Mouse (Mus musculus) CH12F3 (cell line): ENCODE measurements at regions not wholly inside any gene's neighbourhood (a gene's known extent, or its start where the extent isn't known, plus 50 kb on each side); places are given as distances from the start of the nearest gene placed in this dataset.
"Not testable (repeated sequence)": the region's sequence is repeated elsewhere in the genome, so short reads cannot be mapped to it uniquely, and the experiment has no call there.

Experiments
- in situ Hi-C: fragments of 300-500 bp; cut with MboI; formaldehyde crosslinking; loops from 2 replicates; pipeline ENCODE4 v1.14.3; 2020; ENCODE audit warnings: low sequenced_read_pairs

GRCm38 (mm10) chr1:154016516-154016915 is 116.5 kb upstream of the Teddm2 start:
- in situ Hi-C loops, result no loop called here

DNA sequence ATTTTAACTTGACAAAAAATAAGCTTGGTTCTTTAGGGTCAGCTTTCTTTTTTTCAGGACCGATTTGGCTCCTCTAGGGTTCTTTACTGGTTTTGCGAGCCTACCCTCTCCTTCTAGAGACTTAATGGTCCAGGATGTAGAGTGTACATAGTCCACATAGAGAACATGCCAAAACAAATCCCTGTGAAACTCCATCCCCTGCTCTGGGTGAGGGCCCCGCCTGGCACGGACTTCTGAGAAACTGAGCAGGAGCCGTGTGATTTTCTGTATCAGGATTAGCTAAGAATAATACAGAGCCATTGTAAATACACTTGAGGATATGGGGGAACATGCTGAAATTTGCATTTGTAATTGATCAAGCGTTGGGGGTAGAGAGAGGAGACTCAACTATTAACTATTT is 118.2 kb upstream of the Teddm2 start:
- in situ Hi-C loops, result no loop called here

GRCm38 (mm10) chr1:154024301-154024700 is 124.3 kb upstream of the Teddm2 start:
- in situ Hi-C loops, result no loop called here

DNA sequence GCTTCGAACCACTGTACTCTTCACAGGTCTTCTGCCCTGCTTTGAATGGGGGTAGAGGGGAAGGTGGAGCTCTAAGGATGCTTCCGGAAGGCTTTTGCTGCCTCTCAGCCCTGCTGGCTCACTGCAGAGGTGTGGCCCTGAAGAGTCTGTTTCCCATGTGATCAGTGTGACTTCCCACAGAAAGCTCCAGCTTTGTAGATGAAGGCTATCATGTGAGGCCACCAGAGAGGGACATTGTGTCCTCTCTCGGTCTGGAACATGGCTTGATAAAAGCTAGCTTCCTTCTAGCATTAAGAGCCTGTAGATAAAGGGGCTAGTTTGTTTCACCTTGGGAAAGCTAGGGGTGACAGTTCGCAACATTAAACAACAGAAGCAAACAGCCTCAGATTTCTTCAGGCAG is 127.3 kb upstream of the Teddm2 start:
- in situ Hi-C loops, result no loop called here

- in situ Hi-C loops, result no loop called here
Measured at GRCm38 (mm10) chr1:154029826-154030225, 129.8 kb upstream of the Teddm2 start.

DNA sequence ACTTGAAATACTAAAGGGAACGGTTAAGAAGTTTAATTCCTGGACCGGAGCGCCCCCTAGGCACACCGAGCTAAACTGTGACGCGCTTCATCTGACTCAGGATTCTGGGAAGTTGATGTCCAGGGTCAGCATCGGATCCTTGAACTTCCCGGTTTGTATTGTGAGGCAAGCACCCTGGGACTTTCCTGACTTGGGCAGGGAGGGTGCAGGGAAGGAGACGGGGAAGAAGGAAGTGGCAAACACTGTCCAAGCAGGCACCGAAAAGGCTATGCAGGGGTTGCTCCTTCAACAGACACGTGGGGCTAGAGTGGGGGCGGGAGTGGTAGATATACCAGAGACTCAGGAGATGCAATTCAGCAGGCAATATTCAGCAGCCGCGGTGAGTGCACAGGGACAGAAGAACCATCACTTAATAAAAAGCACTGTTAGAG is 132.7 kb upstream of the Teddm2 start:
- in situ Hi-C loops, result no loop called here

DNA sequence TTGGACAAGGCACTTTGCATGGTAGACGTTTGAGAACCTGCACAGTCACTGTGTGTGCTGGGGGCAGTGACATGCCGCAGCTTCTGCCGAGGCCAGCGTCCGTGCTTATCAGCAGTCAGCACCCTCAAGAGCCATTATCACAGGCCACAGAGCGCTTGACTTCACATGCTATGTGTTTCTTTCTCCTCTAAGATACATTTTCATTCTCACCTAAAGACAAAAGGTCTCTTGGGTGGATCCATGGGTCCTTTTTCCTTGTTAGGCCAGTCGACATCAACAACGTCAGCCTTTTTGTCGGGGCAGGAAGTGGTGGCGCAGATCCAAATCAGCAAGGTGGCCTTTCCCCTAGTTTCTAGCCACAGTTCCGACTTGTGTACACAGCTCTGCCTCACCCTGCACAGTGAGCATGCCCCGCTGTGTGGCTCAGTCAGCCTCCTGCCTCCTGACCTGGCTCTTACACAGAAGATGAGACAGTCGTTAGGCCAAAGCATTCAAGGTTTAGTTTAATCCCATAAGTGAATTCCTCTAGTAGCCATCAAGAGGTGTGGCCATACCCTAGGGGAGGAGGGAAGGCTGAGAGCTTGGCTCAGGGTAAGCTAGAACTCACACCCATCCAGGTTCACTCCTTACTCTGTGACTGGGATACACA is 134.1 kb upstream of the Teddm2 start:
- in situ Hi-C loops, result no loop called here

DNA sequence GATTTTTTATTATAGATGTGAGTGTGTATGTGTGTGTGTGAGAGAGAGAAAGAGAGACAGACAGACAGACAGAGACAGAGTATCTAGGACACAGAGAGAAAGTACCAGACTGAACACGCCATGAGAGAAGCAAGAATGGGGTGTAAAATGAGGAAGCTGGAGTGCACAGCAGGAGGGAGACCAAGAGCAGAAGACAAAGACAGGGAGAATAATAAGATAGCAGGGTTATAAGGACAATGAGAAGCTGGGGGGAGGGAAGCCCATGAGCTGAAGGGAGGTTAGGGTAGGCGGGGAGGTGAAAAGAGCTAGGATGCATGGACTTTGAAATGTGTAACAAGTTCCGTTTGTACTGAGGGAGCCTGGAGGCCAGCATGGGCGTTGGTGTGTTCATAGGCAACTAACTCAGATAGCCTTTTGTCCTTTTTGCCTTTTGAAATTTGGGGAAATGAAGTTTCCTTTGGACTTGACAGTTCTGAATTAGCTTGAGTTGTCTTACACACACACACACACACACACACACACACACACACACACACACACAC is 136.8 kb upstream of the Teddm2 start:
- in situ Hi-C loops, result no loop called here

GRCm38 (mm10) chr1:154038241-154038640 is 138.2 kb upstream of the Teddm2 start:
- in situ Hi-C loops, result no loop called here

DNA sequence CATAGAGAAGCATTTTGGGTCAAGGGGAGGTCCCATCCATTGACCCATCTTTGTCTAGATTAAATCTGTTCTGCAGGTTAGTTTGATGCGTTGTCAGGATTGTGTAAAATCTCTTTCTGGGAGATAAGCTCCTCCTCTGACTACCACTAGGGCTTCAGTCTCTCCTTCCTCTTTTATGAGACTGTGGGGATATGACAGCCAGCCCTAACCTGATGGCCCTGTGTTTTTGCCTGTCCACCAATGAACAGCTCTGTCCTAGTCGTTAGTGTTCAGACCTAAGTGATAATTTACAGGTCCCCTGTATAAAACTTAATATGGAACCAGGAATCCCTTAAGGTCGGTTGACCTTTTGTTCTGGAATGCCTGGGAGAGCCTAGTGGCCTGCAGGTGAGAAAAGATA is 140.9 kb upstream of the Teddm2 start:
- in situ Hi-C loops, result no loop called here

GRCm38 (mm10) chr1:154042956-154043355 is 142.9 kb upstream of the Teddm2 start:
- in situ Hi-C loops, result no loop called here

GRCm38 (mm10) chr1:154044712-154045111 is 144.7 kb upstream of the Teddm2 start:
- in situ Hi-C loops, result no loop called here

GRCm38 (mm10) chr1:154045951-154046350 is 145.9 kb upstream of the Teddm2 start:
- in situ Hi-C loops, result no loop called here

GRCm38 (mm10) chr1:154053641-154054040 is 147.3 kb upstream of the Zfp648 start:
- in situ Hi-C loops, result no loop called here

DNA sequence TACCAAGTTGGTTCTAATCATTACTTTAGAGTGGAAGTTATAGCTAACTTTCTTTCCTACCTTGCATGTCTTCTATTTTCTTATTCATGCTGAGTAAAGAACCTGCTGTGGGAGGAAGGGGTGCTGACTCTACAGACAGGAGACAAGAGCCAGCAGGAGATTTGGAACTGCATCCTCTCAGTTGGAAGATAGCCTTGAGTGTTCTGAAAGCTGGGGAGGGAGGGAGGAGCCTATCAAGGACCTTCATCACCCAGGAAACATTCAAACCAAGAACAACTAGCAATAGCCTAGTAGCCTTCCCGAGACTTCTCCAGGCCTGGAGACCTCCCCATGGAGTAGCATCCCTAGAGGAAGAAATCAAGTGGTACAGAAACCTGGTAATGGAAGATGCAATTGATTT is 146.1 kb upstream of the Zfp648 start:
- in situ Hi-C loops, result no loop called here

DNA sequence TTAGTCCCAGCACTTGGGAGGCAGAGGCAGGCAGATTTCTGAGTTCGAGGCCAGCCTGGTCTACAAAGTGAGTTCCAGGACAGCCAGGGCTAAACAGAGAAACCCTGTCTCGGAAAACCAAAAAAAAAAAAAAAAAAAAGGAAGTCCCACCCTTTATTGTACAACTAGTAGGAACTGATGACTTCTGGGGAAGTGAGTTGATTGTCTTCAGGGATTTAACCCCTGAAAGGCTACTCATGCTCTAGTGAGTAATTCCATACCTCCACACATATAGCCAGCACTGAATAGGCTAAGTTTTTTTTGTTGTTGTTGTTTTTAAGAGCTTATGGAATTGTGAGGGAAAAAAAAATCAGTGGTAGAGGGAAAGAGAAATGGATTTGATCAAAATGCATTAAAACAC is 139.6 kb upstream of the Zfp648 start:
- in situ Hi-C loops, result not testable (repeated sequence)

DNA sequence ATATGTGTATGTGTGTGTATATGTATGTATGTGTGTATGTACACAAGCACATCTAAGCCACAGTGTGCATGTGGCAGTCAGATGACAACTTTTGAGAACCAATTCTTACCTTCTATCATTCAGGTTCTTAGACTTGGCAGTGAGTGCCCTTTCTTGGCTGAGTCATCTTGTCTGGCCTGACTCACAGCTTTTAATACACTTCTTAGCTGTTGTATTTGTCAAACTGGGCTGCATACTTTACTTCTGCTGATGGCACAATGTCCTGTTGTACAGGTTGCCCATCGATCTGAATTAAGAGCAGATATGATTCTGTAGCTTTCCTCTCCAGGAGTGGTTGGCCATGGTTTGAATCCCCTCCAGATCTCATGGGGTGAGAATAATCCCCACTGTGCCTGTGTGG is 139.1 kb upstream of the Zfp648 start:
- in situ Hi-C loops, result no loop called here

DNA sequence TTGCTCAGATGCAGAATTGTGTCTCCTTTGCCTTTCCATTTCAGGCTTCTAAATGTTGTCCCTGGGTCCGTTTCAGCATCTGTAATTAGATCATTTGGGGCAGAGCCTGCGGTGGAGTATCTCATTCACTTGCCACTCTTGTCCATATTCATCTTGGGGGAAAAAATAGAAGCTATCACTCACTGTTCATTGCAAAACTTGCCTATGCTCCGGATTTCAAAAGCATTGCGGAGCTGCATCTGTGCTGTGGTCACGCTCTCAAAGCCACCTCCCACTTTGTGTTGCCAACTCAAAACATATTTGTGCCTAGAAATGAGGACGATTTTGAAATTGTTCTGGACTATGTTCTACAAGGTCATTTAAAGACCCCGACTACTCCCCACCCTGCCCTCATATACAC is 138.3 kb upstream of the Zfp648 start:
- in situ Hi-C loops, result no loop called here

DNA sequence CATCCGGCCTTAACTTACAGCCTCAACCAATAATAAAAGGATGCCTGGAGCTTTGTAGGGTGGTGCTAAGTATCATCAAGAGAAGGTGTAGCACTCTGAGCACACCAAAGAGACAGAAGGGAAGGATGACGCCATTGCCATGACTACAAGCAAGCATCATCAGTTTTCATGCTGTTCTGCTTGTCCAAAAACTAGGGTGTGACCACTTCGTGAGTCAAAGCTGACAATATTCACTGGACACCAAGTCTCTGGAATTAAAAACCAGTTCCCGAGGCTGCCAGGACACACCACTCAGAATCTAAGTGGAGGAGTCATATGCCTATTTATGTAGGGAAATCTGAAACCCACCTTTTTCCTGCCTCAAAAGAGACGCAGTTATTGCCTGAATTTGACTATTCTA is 136.4 kb upstream of the Zfp648 start:
- in situ Hi-C loops, result no loop called here

DNA sequence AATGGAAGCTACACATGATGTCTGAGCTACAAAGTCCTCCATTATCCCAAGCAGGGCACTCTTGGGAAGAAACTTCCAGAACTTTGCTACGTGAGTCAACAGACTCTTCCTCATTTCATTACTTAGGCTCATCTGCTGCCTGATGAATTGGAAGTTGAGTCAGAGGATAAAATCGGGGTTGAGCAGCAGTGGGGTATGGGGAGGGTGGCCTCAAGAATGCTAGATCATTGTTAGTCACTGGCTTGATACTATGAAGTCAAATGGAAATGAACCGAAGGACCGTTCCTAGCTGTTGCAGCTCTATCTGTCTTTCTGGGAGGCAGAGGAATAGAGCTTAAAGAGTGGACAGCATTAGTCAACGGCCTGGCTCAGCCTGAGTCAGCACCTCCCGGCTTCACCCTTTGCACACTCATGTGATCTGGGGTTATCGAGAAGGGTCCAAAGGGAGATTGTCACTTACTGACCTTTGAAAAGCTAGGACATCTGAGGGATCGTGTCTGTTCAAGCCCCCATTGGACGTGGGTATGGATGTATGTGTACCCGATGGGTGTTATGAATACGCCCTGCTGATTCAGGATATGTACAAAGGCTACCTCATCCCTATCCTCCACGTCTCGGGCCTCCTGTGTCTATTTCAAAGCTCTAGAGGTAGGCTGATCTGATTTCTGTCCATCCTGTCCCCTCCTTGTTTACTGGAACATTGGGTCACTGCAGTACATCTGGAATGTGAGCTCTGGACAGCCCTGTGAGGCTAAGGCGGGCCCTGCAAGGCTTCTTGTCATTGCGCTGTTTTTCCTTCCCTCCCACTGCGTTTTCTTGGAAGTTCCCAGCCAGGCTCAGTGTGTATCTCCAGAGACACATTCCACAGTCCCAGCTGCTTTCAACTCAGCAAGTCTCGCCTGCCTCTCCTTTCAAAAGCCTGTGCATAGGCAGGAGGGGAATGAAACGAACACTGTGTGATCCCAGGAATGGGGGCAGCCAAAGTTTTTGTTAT is 135.4 kb upstream of the Zfp648 start:
- in situ Hi-C loops, result no loop called here

DNA sequence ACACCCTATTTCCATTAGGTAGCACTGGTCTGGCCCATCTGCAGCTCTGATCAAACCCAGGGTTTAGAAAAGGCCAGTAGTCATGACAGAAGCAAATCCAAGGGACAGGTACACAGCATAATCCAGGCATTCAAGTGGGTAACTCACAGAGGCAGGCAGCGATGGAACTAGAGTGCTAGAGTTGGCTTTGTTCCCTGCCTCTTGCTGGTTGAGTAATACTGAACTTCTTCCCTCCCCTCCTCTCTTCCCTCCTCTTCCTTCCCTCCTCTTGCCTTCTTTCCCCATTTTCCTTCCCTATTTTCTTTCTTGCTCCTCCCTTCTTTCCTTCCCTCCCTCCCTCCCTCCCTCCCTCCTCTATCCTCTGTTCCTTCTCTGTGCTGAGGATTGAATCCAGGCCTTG is 133.1 kb upstream of the Zfp648 start:
- in situ Hi-C loops, result no loop called here

GRCm38 (mm10) chr1:154074270-154074669 is 126.7 kb upstream of the Zfp648 start:
- in situ Hi-C loops, result no loop called here
